Mouse (Mus musculus): ENCODE results near the gene Wrnip1.
A peak's percentile ranks its signal among the peaks of the same experiment; 100 is the strongest.

GRCm38 (mm10) chr13:32768104-32768503, 33.7 kb upstream of the Wrnip1 start:
- TF ChIP-seq CTCF (IDR thresholded peaks at IDR 0.05; ENCODE audit: low read depth, low read length), result 0 out of 2 replicates have a peak, but pooled peaks have one; percentile 13
- TF ChIP-seq GATA1 (IDR thresholded peaks at IDR 0.05; ENCODE audit: borderline replicate concordance, low read length), result no peak
- TF ChIP-seq POLR2AphosphoS5 (IDR thresholded peaks at IDR 0.05; ENCODE audit: insufficient replicate concordance, low read depth, low read length), result no peak
- no peak for TF ChIP-seq TAL1 (conservative IDR thresholded peaks at IDR 0.05; ENCODE audit: low read depth, low read length)
- TF ChIP-seq GATA2 (IDR thresholded peaks at IDR 0.05; ENCODE audit: borderline replicate concordance, low read depth, low read length), result no peak
